Mouse (Mus musculus) hindbrain, embryonic 14.5 days (tissue): ENCODE results near the gene Gm42669. TPM values are rescaled to one million over a fixed set of nuclear protein-coding genes. Genes with fewer than 3 reads are reported as not detected.

ENCODE experiments used
- ATAC-seq: fragments of 200-750 bp; cut with Nextera tagmentation; 2 replicates; pipeline ENCODE4 v1.8.0; 2017; ENCODE audit warnings: moderate number of reproducible peaks, mild to moderate bottlenecking, moderate TSS enrichment, moderate library complexity; ENCODE audit not compliant: low FRiP score
- DNase-seq: peaks from one replicate; pipeline ENCODE4 v3.0.0-alpha.2; 2015; ENCODE audit warnings: low spot score
- H3K27ac ChIP-seq: fragments of 300-500 bp; sonication (generic); 2 replicates; pipeline ENCODE4 v1.5.1; 2014; ENCODE audit warnings: mild to moderate bottlenecking, moderate library complexity
- H3K27me3 ChIP-seq: fragments of 300-500 bp; sonication (generic); 2 replicates; pipeline ENCODE4 v1.6.1; 2014; ENCODE audit warnings: mild to moderate bottlenecking, low read length, mixed read lengths; ENCODE audit not compliant: control insufficient read depth, insufficient read depth
- H3K36me3 ChIP-seq: fragments of 300-500 bp; sonication (generic); replicated peaks from 2 replicates; pipeline ENCODE4 v1.6.1; 2014; ENCODE audit not compliant: control insufficient read depth, insufficient read depth
- H3K4me1 ChIP-seq: fragments of 300-500 bp; sonication (generic); replicated peaks from 2 replicates; pipeline ENCODE4 v1.6.1; 2014; ENCODE audit warnings: antibody characterized with exemption, low read length, mixed read lengths; ENCODE audit not compliant: control insufficient read depth, insufficient read depth
- H3K4me2 ChIP-seq: fragments of 300-500 bp; sonication (generic); replicated peaks from 2 replicates; pipeline ENCODE4 v1.6.1; 2014; ENCODE audit warnings: mild to moderate bottlenecking, moderate library complexity
- H3K4me3 ChIP-seq: fragments of 300-500 bp; sonication (generic); replicated peaks from 2 replicates; pipeline ENCODE4 v1.5.1; 2014; ENCODE audit warnings: mild to moderate bottlenecking, low read length
- H3K9ac ChIP-seq: fragments of 300-500 bp; sonication (generic); 2 replicates; pipeline ENCODE4 v1.6.1; 2014
- H3K9me3 ChIP-seq: fragments of 300-500 bp; sonication (generic); 2 replicates; pipeline ENCODE4 v1.6.1; 2016; ENCODE audit warnings: low read length; ENCODE audit not compliant: control insufficient read depth
- WGBS: fragments of 180-500 bp; shearing (Covaris S2); extraction: QIAGEN DNeasy Blood & Tissue Kit; methylation state at CpG from one replicate; pipeline ENCODE4 v1.1.7; 2014; 5-methylcytosine and 5-hydroxymethylcytosine counted together
- polyA plus RNA-seq: library from polyadenylated mRNA; unstranded; fragments of >200 nt; fragmentation: Nextera tagmentation; extraction: Ambion mirVana; gene quantifications from 2 replicates; pipeline ENCODE4 v1.2.1, GENCODE M21; 2014

The Gm42669 gene
- polyA plus RNA-seq, 1 experiment from 2014 or later = 0.91 TPM

- Histone ChIP-seq H3K4me1 (no peaks in the 10 kb centered on the region), H3K9me3 (no peaks in the 10 kb centered on the region), H3K4me2 (no peak overlapping the region), H3K9ac (no peak overlapping the region), H3K36me3 (peaks cover 10% of the 10 kb centered on the region), H3K4me3 (no peak overlapping the region), H3K27ac (no peak overlapping the region), H3K27me3 (no peaks in the 10 kb centered on the region)
- DNase-seq = no peak
- WGBS = 91% methylated on average over 3 of the region's 3 CpGs
- ATAC-seq = no peak
Measured at GRCm38 (mm10) chr5:107515453-107515852, 8.0 kb downstream of the Gm42669 start.

- 95% methylated on average over 1 of the region's 1 CpGs for WGBS
- peaks cover 4% of the 10 kb centered on the region for H3K36me3 ChIP-seq
- no peaks in the 10 kb centered on the region for H3K4me1 ChIP-seq
- H3K4me2 ChIP-seq = no peak overlapping the region
- no peak overlapping the region for H3K27ac ChIP-seq
- DNase-seq (no peak), ATAC-seq (no peak)
- H3K27me3 ChIP-seq = no peaks in the 10 kb centered on the region
- H3K4me3 ChIP-seq = no peak overlapping the region
- H3K9me3 ChIP-seq = no peaks in the 10 kb centered on the region
- no peak overlapping the region for H3K9ac ChIP-seq
Measured at GRCm38 (mm10) chr5:107516087-107516486, 8.7 kb downstream of the Gm42669 start.

- Histone ChIP-seq H3K36me3 (no peaks in the 10 kb centered on the region), H3K4me1 (no peaks in the 10 kb centered on the region), H3K4me3 (no peak overlapping the region), H3K27me3 (no peaks in the 10 kb centered on the region), H3K9me3 (no peaks in the 10 kb centered on the region), H3K27ac (no peak overlapping the region), H3K9ac (no peak overlapping the region), H3K4me2 (no peak overlapping the region)
- ATAC-seq (no peak), DNase-seq (no peak)
- WGBS = 86% methylated on average over 4 of the region's 4 CpGs
Measured at GRCm38 (mm10) chr5:107518602-107519001, 11.2 kb downstream of the Gm42669 start.

GRCm38 (mm10) chr5:107521386-107521785 is 14.0 kb downstream of the Gm42669 start:
- Histone ChIP-seq H3K27ac (no peak overlapping the region), H3K36me3 (no peaks in the 10 kb centered on the region), H3K4me3 (no peak overlapping the region), H3K4me1 (no peaks in the 10 kb centered on the region), H3K9me3 (no peaks in the 10 kb centered on the region), H3K27me3 (no peaks in the 10 kb centered on the region), H3K4me2 (no peak overlapping the region), H3K9ac (no peak overlapping the region)
- 89% methylated on average over 6 of the region's 6 CpGs for WGBS
- DNase-seq (no peak), ATAC-seq (no peak)

GRCm38 (mm10) chr5:107521897-107522296 is 14.5 kb downstream of the Gm42669 start:
- H3K9me3 ChIP-seq = no peaks in the 10 kb centered on the region
- no peak overlapping the region for H3K9ac ChIP-seq
- 85% methylated on average over 7 of the region's 7 CpGs for WGBS
- no peaks in the 10 kb centered on the region for H3K27me3 ChIP-seq
- H3K4me2 ChIP-seq = no peak overlapping the region
- no peak overlapping the region for H3K4me3 ChIP-seq
- no peaks in the 10 kb centered on the region for H3K36me3 ChIP-seq
- H3K4me1 ChIP-seq = no peaks in the 10 kb centered on the region
- DNase-seq = no peak
- no peak for ATAC-seq
- no peak overlapping the region for H3K27ac ChIP-seq

GRCm38 (mm10) chr5:107524281-107524680 is 16.9 kb downstream of the Gm42669 start:
- H3K4me3 ChIP-seq = no peak overlapping the region
- H3K4me1 ChIP-seq = no peaks in the 10 kb centered on the region
- no peak overlapping the region for H3K4me2 ChIP-seq
- DNase-seq (no peak), ATAC-seq (no peak)
- H3K27me3 ChIP-seq = no peaks in the 10 kb centered on the region
- no peaks in the 10 kb centered on the region for H3K36me3 ChIP-seq
- WGBS = 85% methylated on average over 10 of the region's 10 CpGs
- H3K9ac ChIP-seq = no peak overlapping the region
- no peaks in the 10 kb centered on the region for H3K9me3 ChIP-seq
- H3K27ac ChIP-seq = no peak overlapping the region

- Histone ChIP-seq H3K4me2 (no peak overlapping the region), H3K27ac (no peak overlapping the region), H3K4me3 (no peak overlapping the region), H3K9me3 (no peaks in the 10 kb centered on the region), H3K27me3 (no peaks in the 10 kb centered on the region), H3K36me3 (no peaks in the 10 kb centered on the region), H3K9ac (no peak overlapping the region), H3K4me1 (no peaks in the 10 kb centered on the region)
- no peak for ATAC-seq
- DNase-seq = no peak
- WGBS = 99% methylated on average over 3 of the region's 3 CpGs
Measured at GRCm38 (mm10) chr5:107528856-107529255, 21.4 kb downstream of the Gm42669 start.

GRCm38 (mm10) chr5:107533590-107533989 is 26.2 kb downstream of the Gm42669 start:
- Histone ChIP-seq H3K27me3 (no peaks in the 10 kb centered on the region), H3K4me2 (no peak overlapping the region), H3K4me3 (no peak overlapping the region), H3K4me1 (no peaks in the 10 kb centered on the region), H3K9me3 (no peaks in the 10 kb centered on the region), H3K9ac (no peak overlapping the region), H3K36me3 (no peaks in the 10 kb centered on the region), H3K27ac (no peak overlapping the region)
- WGBS = 73% methylated on average over 2 of the region's 2 CpGs
- DNase-seq (no peak), ATAC-seq (no peak)

GRCm38 (mm10) chr5:107534581-107534980 is 27.2 kb downstream of the Gm42669 start, which contains the start of gene 1700028K03Rik:
1700028K03Rik (plus strand) TSS chr5:107534709.
- ATAC-seq = no peak
- Histone ChIP-seq H3K36me3 (no peaks in the 10 kb centered on the region), H3K9me3 (no peaks in the 10 kb centered on the region), H3K4me3 (no peak within 1 kb of the TSS), H3K4me2 (no peak within 1 kb of the TSS), H3K4me1 (no peaks in the 10 kb centered on the region), H3K27ac (no peak within 1 kb of the TSS), H3K27me3 (no peaks in the 10 kb centered on the region), H3K9ac (no peak within 1 kb of the TSS)
- 73% methylated on average over 15 of the region's 15 CpGs for WGBS
- no peak for DNase-seq

GRCm38 (mm10) chr5:107541696-107542095 is 34.3 kb downstream of the Gm42669 start:
- WGBS = 21% methylated on average over 7 of the region's 7 CpGs
- H3K4me3 ChIP-seq = no peak overlapping the region

More at GRCm38 (mm10) chr5:107541696-107542095, 34.3 kb downstream of the Gm42669 start:
- H3K4me2 ChIP-seq = no peak overlapping the region
- 0 out of 2 replicates have a peak overlapping the region, but pooled peaks have one; percentile 2 for H3K27ac ChIP-seq
- peaks cover 4% of the 10 kb centered on the region; the same call in 1 of the 2 replicates for H3K4me1 ChIP-seq
- no peak for ATAC-seq
- no peaks in the 10 kb centered on the region for H3K36me3 ChIP-seq
- DNase-seq = no peak
- no peak overlapping the region for H3K9ac ChIP-seq
- H3K9me3 ChIP-seq = no peaks in the 10 kb centered on the region
- H3K27me3 ChIP-seq = no peaks in the 10 kb centered on the region
